Mouse (Mus musculus): ENCODE data around the gene Pros1.

DNA sequence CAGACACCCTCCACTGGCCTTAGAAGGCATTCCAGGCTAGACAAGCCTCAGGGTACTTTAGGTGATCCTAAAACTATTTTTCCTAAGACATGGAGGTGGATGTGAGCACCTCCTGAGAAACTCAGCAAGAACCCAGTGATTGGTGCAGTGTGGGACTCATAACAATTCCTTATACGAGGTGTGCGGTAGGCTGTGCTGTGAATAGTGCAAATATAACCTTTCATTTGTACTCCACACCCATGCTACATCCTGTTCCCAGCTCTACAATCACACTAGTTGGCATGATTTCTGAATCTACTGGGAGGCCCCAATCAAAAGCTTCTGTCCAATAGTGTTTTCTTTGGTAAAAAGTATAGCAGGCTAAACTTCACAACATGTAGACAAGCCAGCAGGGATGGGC lies 22.1 kb upstream of the Pros1 start:
- TF ChIP-seq CTCF (IDR thresholded peaks at IDR 0.05; ENCODE audit: low read depth, low read length) (no peak), POLR2A (IDR thresholded peaks at IDR 0.05; ENCODE audit: borderline replicate concordance, low read depth, low read length) (no peak)

Measured in bone marrow macrophage, adult 2 months (primary cell).